Mouse (Mus musculus) kidney, adult 8-10 months (tissue): ENCODE measurements at regions not wholly inside any gene's neighbourhood (a gene's known extent, or its start where the extent isn't known, plus 50 kb on each side); places are given as distances from the start of the nearest gene placed in this dataset.

Experiments
- DNase-seq, 2 experiments: peaks; one replicate each; pipeline ENCODE4 v3.0.0; 2022

DNA sequence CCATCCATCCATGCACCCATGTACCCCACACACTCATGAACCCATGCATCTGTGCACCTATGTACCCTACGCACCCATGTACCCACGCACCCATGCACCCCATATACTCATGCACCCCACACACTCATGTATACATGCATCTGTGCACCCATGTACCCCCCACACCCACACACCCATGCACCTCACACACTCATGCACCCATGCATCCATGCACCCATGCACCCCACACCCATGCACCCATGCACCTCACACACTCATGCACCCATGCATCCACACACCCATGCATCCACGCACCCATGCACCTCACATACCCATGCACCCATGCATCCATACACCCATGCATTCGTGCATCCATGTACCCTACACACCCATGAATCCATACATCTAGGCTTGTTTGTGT, 63.6 kb downstream of the 4930564D02Rik start:
- DNase-seq: no peak

DNA sequence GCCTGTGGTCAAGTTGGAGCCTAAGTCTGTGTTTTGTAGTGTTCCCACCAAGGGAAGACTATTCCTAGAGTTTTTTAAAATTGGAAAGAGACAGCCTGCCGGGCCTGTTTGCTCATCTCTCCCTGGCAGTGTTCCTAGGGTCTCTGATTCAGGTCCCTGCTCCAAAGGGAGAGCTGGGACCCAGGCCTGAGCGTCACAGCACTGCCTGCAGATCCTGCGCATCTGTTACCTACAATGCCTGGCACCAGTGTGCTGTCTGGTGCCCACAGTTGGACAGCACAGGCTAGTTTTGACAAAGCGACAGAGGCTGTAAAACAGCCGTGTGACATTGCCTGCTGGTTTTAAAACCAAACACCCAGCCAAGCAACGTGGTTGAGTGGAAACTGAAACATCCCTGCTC, 64.4 kb downstream of the 4930564D02Rik start:
- DNase-seq: no peak

DNA sequence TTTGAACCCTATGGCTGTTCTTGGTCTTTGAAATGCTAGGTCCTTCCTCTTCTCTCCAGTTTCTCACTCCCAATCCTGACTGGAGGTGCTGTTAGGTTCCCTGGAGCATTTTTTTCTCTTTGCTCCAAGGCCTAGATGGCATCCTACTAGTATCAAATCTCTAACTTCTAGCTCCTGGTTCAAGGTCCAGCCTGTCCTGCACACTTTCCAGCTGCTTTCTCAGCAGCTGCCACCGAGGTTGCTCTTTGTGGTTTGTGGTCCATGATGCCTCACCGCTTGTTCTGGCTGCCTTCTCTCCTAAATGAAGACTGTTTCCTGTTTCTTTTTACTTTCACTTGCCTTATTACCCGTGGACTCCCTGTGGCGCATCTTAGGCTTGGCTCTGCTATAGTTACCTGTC, 66.4 kb downstream of the 4930564D02Rik start:
- no peak for DNase-seq

- no peak for DNase-seq
Observed at GRCm38 (mm10) chr3:105141170-105141971, 74.7 kb downstream of the 4930564D02Rik start.

GRCm38 (mm10) chr3:105142631-105143030, 76.0 kb downstream of the 4930564D02Rik start:
- DNase-seq: no peak

GRCm38 (mm10) chr3:105151475-105152157, 85.0 kb downstream of the 4930564D02Rik start:
- peak in 1 of 2 experiments; percentile 15 for DNase-seq

DNA sequence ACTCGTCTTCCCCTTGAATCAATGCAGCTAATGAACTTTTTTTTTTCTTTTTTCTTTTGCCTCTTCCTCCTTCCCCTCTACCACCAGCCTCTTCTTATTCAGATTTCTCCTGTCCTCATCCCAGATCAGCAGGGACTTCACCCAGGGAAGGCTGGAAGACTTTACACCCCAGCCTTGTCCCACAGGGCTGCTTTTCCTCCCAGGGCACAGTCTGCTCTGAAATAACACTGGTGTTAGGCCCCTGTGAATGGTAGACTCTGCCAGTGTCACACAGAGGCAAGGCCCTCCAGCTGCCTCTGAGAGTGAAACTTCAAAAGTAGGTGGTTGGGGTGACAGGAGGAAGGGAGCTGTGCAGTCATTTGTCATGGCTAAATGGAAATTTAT, 85.5 kb downstream of the 4930564D02Rik start:
- DNase-seq: no peak

DNA sequence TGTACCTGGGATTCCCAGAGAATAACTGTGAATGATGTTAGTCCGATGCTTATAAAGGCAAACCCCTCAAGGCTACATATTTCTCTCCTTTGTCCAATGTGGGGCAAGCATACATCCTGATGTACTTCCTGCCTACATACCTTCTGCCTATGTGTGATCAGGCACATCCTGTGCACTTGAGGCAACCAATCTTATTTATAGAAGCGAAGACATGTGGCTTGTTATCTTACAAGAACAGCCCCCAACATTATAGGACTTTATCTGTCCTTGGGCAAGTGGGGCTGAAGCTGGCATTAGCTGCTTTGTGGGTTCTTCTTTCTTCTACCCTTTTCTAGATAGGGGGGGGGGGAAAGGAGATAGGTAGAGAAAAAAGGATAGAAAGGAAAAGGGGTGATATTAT, 91.7 kb downstream of the 4930564D02Rik start:
- no peak for DNase-seq

DNA sequence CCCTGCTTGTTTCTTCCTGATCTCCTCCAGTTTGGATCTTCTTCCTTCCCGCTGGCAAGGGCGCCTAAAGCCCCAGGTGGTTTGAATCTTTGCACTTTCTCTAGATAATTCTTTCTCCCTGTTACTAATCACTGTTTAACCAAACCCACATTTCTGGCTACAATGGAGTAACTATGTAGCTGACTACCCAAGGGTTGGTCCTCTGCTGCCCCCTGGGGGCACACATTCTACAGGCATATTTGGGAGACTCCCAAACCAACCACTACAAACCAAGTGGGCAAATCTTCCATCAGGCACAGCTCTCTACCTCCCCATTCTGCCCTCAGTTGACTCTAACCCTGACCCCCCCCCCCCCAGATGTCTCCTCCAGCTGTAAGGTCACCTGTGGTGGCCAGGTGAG, 98.7 kb downstream of the 4930564D02Rik start:
- DNase-seq: peak; percentile 44 to 89

- DNase-seq: no peak
Observed at GRCm38 (mm10) chr3:105169117-105169516, 102.5 kb downstream of the 4930564D02Rik start.

DNA sequence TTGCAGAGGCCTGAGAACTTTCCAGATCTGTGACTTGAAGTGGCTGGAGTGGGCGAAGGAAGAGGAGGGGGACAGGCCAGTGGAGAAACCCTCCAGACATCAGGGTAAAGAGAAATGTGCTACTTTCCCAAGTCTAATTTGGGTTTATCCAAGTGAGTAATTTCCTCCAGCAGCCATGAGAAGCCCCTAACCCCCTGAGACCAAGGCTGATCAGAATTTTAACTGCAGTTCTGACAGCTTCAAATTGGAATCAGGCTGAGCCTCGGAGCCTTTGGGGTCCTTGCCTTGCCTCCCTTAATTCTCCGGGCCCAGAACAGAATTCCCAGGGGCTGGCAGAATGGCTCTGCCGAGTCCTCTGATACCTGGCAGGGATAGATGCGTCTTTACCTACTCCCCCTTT, 104.9 kb downstream of the 4930564D02Rik start:
- no peak for DNase-seq

GRCm38 (mm10) chr3:105172054-105172453, 105.4 kb downstream of the 4930564D02Rik start:
- no peak for DNase-seq

DNA sequence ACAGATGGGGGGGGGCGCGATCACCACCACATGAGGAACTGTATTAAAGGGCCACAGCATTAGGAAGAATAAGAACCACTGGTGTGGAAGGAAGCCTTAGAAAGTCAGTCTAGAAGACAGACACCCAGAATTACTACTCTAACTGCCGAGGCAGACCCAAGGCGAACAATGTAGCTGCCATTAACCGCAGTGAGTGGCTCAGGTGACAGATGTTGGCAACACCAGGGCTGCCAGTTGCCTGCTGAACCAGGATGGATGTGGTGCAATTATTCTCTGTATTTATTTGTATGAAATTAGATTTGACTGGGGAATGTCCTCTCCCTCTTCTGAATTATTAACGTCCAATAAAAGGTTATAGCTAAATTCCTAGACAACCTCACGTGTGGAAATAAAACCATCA, 124.7 kb downstream of the 4930564D02Rik start:
- DNase-seq: no peak

DNA sequence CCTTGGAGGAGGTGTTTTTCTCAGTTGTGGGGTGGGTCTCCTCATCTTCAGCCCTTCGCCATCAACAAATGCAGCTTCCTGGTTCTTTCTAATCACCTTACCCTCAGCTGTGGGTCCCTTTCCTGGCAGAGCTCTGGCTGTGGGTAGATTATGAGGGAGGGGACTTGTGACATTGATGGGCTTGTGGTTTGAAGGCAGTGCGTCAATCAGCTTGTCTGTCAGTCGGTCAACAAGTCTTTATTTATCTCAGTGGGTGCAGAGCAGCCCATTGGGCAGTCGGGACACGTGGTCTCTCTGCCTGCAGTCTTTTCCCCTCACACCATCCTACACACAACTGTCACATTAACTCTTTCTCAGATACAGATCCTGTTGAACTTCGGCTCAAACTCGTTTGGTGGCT, 125.2 kb downstream of the 4930564D02Rik start:
- no peak for DNase-seq

DNA sequence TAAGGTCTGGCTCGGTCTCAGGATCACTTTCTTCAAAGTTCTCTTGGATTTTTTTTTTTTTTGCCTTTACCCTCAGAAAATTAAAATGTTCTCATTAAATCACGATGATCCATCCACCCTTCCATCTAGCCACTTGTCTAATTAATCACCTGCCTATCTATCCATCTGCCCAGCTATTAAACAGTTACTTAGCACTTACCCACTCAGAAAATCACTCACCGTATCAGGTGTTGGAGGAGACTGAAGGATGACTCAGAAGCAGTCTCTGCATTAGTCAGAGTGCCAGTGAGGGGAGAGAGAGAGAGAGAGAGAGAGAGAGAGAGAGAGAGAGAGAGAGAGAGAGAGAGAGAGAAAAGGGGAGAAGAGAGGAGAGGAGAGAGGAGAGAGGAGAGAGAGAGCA, 134.1 kb downstream of the 4930564D02Rik start:
- DNase-seq: no peak

DNA sequence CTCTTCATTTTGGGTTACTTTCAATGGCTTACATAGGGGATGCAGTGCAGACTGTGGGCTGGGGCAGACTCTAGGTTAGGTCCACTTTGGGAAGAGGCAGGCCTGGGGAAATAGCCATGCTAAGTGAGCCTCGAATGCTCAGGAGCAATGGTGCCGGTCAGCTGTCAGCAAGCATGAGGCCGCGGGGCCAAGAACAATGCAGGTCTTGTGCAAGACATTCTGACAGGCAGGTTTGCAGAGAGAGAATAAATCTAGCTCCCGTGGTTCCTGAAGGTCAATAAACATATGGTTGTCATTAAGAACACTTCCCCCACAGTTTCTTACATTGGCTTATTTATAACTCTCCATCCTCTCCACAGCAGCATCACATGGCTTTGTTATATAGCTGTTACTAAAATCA, 142.5 kb downstream of the 4930564D02Rik start:
- no peak for DNase-seq

GRCm38 (mm10) chr3:105211023-105211422, 144.4 kb downstream of the 4930564D02Rik start:
- DNase-seq: no peak

GRCm38 (mm10) chr3:105211726-105212125, 145.1 kb downstream of the 4930564D02Rik start:
- no peak for DNase-seq

- no peak for DNase-seq
Observed at GRCm38 (mm10) chr3:105214867-105215266, 148.2 kb downstream of the 4930564D02Rik start.

- DNase-seq: no peak
Observed at GRCm38 (mm10) chr3:105215729-105216128, 149.1 kb downstream of the 4930564D02Rik start.

GRCm38 (mm10) chr3:105219630-105220029, 153.0 kb downstream of the 4930564D02Rik start:
- DNase-seq: no peak

DNA sequence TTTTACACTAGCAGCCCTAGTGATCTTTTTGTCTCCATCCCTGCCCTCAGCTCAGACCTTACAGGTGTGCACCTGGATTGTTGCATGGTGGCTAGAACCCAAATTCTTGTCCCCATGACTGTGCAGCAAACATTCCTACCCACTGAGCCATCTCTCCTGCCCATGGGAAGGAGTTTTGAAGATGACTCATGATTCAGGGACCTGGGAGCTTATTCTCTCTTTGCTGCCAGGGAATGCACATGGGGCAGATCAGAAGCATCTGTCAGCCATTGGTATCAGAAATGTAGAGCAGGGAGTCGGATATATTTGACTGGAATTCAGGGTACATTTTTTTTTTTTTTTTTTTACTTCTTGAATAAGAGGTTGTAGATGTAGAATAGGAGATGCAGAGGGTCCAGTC, 154.0 kb downstream of the 4930564D02Rik start:
- no peak for DNase-seq

DNA sequence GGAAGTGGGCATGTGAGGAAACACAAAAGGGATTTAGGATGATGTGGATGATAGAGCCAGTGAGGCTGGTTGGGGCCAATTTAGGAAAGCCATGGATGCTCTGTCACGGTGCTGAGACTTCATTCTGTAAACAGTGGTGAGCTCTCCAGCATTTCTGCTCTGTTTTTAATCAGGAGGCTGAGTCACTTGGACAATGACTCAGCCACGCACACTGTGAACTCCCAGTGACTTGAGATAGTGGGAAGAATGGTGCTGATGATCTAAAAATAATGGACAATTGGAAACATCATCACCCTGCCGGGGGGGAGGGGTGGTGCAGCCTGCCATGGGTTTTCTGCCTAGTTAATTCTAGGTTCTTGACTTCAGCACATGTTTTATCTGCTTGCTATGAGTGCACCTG, 156.3 kb downstream of the 4930564D02Rik start:
- no peak for DNase-seq

- peak in 1 of 2 experiments; percentile 3 for DNase-seq
Observed at GRCm38 (mm10) chr3:105223671-105224070, 157.0 kb downstream of the 4930564D02Rik start.
